Mouse (Mus musculus) CD4-positive naive resting alpha-beta T cell, adult 76 days (primary cell): ENCODE measurements around the gene BC029722. TPM values are rescaled to one million over a fixed set of nuclear protein-coding genes. Genes with fewer than 3 reads are reported as not detected.

Experiments
- total RNA-seq: library from RNA; stranded (reverse); gene quantifications from one replicate; pipeline ENCODE4 v1.2.4, GENCODE M21; 2023

Gene BC029722
- 19.5 TPM for total RNA-seq

DNA sequence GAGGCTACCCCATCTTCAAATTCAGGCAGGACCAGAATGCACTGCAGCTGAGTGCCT, at the start of gene BC029722:
Gene BC029722 (minus strand): TSS at position 35 of the 57 bp plus-strand sequence.

DNA sequence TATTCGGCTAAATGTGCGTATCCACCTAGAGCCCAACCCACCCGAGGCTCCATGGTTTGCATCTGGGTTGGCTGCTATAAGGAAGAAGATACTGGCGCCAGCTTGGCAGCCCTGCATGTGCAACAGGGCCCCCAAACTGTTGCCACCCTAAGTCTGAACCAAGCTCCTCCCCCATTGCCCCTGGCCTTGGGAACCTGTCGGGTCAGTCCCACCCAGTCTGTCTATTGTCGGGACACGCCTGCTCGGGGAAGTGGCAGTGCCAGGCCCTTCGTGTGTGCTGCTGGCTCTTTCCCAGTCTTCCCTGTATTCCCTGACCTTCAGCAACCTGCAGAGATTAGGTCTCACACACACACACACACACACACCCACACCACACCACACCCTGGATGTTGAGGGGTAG, 15.5 kb upstream of the BC029722 start, which contains the start of gene Fam83c:
Gene Fam83c (minus strand): TSS at position 123 of the 400 bp plus-strand sequence.

DNA sequence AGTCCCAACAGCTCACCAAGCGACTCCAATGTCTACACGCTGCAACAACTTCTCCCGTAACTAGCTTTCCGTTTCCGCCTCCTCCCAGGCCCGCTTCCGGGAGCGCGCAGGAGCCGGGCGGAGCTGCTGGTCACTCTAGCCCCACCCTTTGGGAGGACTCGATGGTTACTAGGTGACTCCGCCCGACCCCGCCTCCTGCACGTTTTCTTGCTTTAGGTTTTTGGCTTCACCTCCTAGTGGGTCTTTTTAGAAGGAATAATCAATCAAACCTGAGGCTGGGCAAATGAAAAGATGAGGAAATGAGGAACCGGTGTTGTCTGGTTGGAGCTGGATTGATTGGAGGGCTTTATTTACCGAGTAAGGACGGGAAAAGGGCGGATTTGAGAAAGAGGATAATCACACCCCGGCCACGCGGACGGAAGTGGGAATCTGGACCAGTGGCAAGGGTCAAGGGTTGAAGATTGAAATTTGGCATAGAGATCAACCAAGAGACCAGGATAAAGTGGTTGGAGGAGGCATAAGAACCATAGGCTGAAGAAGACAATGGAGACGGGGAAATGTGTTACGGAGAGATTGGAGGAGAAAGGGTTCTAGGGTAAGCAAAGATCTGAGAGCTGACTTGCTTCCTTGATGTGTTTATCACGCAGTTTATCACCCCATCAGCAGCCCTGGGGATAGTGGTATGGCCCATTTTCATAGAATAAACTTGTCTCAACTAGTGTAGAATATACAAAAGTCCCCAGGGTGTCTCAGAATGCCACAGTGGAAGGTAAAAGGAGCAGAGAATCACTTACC, 7.6 kb upstream of the BC029722 start, which contains the start of gene Eif6:
Gene Eif6 (minus strand): TSS at position 296 of the 795 bp plus-strand sequence.

DNA sequence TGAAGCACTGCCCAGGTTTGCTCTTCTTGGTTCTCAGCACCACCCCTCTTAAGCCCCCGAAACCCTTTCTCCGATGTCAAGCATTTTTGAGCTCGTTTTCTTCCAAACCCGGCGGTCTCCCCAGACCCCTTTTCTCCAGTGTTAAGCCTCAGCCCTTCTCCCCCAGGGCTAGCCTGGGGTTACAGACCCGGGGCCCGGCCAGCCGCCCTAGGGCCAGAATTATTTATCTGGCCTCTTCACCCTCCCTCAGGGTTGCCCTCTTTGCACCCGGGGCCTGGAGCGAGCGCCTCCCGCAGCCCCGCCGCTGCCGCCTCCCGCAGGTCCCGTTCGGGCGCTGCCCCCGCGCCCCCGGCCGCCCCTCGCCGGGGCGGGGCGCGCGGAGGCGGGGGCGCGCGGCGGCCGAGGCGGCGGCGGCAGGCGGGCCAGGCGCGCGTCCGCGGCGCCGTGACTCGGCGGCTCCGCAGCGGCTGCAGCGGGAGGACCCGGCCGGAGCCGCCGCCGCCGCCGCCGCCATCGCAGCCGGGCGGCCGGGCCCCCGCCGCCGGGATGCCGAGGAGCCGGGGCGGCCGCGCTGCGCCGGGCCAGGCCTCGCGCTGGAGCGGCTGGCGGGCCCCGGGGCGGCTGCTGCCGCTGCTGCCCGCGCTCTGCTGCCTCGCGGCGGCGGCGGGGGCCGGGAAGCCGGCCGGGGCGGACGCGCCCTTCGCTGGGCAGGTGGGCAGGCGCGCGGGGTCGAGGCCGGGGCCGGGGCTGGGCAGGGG, 44.1 kb downstream of the BC029722 start, which contains the start of gene Mmp24:
Gene Mmp24 (plus strand): TSS at position 416 of the 758 bp plus-strand sequence.

Other genes with a start within 250 kb of the BC029722 start
- gene Gss, start 226.6 kb downstream of the BC029722 start, total RNA-seq = 9.0 TPM
- not detected for gene Myh7b, start 208.2 kb downstream of the BC029722 start, total RNA-seq
- 154 TPM for gene Trpc4ap, start 127.0 kb downstream of the BC029722 start, total RNA-seq
- 26.6 TPM for gene Edem2, start 90.0 kb downstream of the BC029722 start, total RNA-seq
- gene Gm17581, start 83.6 kb downstream of the BC029722 start, total RNA-seq = not detected
- gene Procr, start 68.3 kb downstream of the BC029722 start, total RNA-seq = 0.35 TPM
- not detected for gene Mmp24, start 44.1 kb downstream of the BC029722 start, total RNA-seq
- 124 TPM for gene Eif6, start 7.5 kb upstream of the BC029722 start, total RNA-seq
- gene Fam83c, start 15.4 kb upstream of the BC029722 start, total RNA-seq = 0.18 TPM
- gene Uqcc1, start 110.9 kb upstream of the BC029722 start, total RNA-seq = 33.5 TPM
- gene Gm15557, start 121.3 kb upstream of the BC029722 start, total RNA-seq = not detected
- gene Gdf5, start 125.9 kb upstream of the BC029722 start, total RNA-seq = not detected
- gene Cep250, start 137.0 kb upstream of the BC029722 start, total RNA-seq = 44.8 TPM
- gene 6430550D23Rik, start 188.6 kb upstream of the BC029722 start, total RNA-seq = 2.0 TPM
- 52.1 TPM for gene Ergic3, start 188.6 kb upstream of the BC029722 start, total RNA-seq
- not detected for gene Fer1l4, start 233.5 kb upstream of the BC029722 start, total RNA-seq
- 4.8 TPM for gene Spag4, start 245.7 kb upstream of the BC029722 start, total RNA-seq